In the genomic region with DNA sequence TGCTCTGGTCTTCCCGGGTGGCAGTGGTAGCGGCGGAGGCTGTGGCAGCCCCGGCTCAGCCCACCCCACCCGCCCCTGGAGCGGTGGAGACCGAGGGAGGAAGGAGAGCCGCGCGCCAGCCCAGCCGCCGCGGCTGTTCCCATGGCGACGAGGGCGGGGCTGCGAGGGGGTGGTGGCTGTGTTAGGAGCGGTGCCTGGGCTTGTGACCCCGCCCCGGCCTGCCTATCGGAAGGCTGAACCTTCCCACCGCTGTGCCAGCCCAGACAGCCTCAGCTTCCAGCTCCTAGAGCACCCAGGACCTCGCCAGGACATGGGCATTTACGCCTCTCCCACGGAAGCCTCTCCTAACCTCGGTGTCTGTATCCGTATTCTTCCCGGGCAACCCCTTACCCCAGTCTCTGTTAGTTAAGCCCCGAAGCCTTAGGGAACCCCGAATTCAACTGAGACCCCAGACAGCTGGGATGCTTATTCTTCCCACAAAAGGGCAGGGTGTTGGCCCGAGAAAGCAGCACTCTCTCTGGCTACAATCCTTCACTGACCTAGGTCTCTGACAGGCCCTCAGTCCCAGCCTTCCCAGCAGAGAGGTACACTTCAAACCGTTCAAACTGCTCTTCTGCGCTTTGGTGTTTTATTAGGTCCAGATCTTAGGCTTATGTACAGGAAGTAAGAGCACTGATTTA, we compare ENCODE assay signal across 8 mouse cellular contexts. TPM values are rescaled to one million over a fixed set of nuclear protein-coding genes. Genes with fewer than 3 reads are reported as not detected.
DNase-seq lines count a peak whose midpoint lies in the region; ATAC-seq lines count a peak whose summit lies in the region.

A gene (minus strand): TSS at position 150 of the 680 bp plus-strand sequence.

- peak; percentile 91 for DNase-seq in T-cell, adult 2 months (ENCODE audit: low spot score)
- DNase-seq in cerebellum, postnatal 14 days = peak; percentile 90 to 93
- DNase-seq in frontal cortex, postnatal 25 days (ENCODE audit: low spot score in 2 of 2) = peak; percentile 76 to 87
- peak; percentile 90 for DNase-seq in left cerebral cortex, adult 11 months (ENCODE audit: low spot score)
- peak; percentile 98 for DNase-seq in lung, postnatal 36 days
- peak; percentile 96 for DNase-seq in retina, postnatal 1 day
- DNase-seq in urinary bladder, adult 18-20 months (ENCODE audit: low spot score in 2 of 2) = peak; percentile 92 to 96

- H3K36me3 ChIP-seq in hindbrain, embryonic 13.5 days = peaks cover 72% of the 10 kb centered on the region

- peaks cover 48% of the 10 kb centered on the region for H3K4me1 ChIP-seq in hindbrain, embryonic 13.5 days (replicated peaks)

- H3K27ac ChIP-seq in hindbrain, embryonic 13.5 days = peak within 1 kb of the TSS; percentile 97

- 5% methylated on average over 25 of the region's 33 CpGs for WGBS in hindbrain, embryonic 13.5 days

- peak; percentile 89 for ATAC-seq in hindbrain, embryonic 13.5 days (ENCODE audit: low FRiP score)

- H3K9me3 ChIP-seq in hindbrain, embryonic 13.5 days = no peaks in the 10 kb centered on the region

- H3K27me3 ChIP-seq in hindbrain, embryonic 13.5 days = no peaks in the 10 kb centered on the region

- peak within 1 kb of the TSS; percentile 97 for H3K9ac ChIP-seq in hindbrain, embryonic 13.5 days

- H3K4me2 ChIP-seq in hindbrain, embryonic 13.5 days = peak within 1 kb of the TSS; percentile 81

- H3K4me3 ChIP-seq in hindbrain, embryonic 13.5 days = peak within 1 kb of the TSS; percentile 92

RNA-seq across cellular contexts. Expression of the gene that starts here (rescaled TPM):
- polyA plus RNA-seq in hindbrain, embryonic 13.5 days (2015; fragmentation: Nextera tagmentation; extraction: Ambion mirVana) = 281 and 287 TPM in 2 replicates

Comparison
In these comparisons a context has a peak if more than half of its experiments do, and no peak if none do; other contexts are left out.
1. Peak in every context shown above with its lines: DNase-seq, ATAC-seq, H3K4me3 ChIP-seq and H3K27ac ChIP-seq.